Mouse (Mus musculus) megakaryocyte-erythroid progenitor cell, adult 5-6 weeks (primary cell): ENCODE measurements around the gene Tiprl. TPM values are rescaled to one million over a fixed set of nuclear protein-coding genes. Genes with fewer than 3 reads are reported as not detected.

Experiments
- ATAC-seq: replicated peaks from 2 replicates; pipeline ENCODE4 v1.8.0; 2016; ENCODE audit warnings: mild to moderate bottlenecking, inconsistent platforms; ENCODE audit not compliant: severe bottlenecking, poor library complexity, low FRiP score, low TSS enrichment
- total RNA-seq, 2 experiments: library from RNA; stranded (forward) in 1 of 2; stranded (reverse) in 1 of 2; fragments of 200-1000, 215-1000 nt in 1 of 2; fragments of >200 nt in 1 of 2; fragmentation: Nextera tagmentation in 1 of 2; gene quantifications; 2 replicates each; pipeline ENCODE4 v1.2.3; 2014 to 2017

Gene Tiprl
- total RNA-seq, 2 experiments from 2014 or later, result 22.3 to 73.2 TPM

GRCm38 (mm10) chr1:165185116-165185515 lies 51.7 kb downstream of the Tiprl start:
- no peak for ATAC-seq

- no peak for ATAC-seq
Measured at GRCm38 (mm10) chr1:165184178-165184577, 52.6 kb downstream of the Tiprl start.

GRCm38 (mm10) chr1:165183400-165183799 lies 53.4 kb downstream of the Tiprl start:
- ATAC-seq, result no peak

GRCm38 (mm10) chr1:165179321-165179720 lies 57.5 kb downstream of the Tiprl start:
- no peak for ATAC-seq

- ATAC-seq, result no peak
Measured at GRCm38 (mm10) chr1:165178075-165178474, 58.7 kb downstream of the Tiprl start.

GRCm38 (mm10) chr1:165174059-165174616 lies 62.7 kb downstream of the Tiprl start:
- 0 out of 2 replicates have a peak, but pooled peaks have one; percentile 55 for ATAC-seq

GRCm38 (mm10) chr1:165171277-165171676 lies 65.5 kb downstream of the Tiprl start:
- no peak for ATAC-seq

- ATAC-seq, result no peak
Measured at GRCm38 (mm10) chr1:165170157-165170556, 66.6 kb downstream of the Tiprl start.

- ATAC-seq, result no peak
Measured at GRCm38 (mm10) chr1:165169462-165169861, 67.3 kb downstream of the Tiprl start.

- ATAC-seq, result no peak
Measured at GRCm38 (mm10) chr1:165164920-165165319, 71.9 kb downstream of the Tiprl start.

Other genes starting within 250 kb of the Tiprl start
- not detected in 2 replicates for gene Tbx19, start 76.2 kb downstream of the Tiprl start, total RNA-seq (2014; fragmentation: Nextera tagmentation)
- gene Tbx19, start 76.2 kb downstream of the Tiprl start, total RNA-seq (2017), result not detected in 2 replicates
- 9.0 and 14.5 TPM in 2 replicates for gene Sft2d2, start 42.6 kb downstream of the Tiprl start, total RNA-seq (2014; fragmentation: Nextera tagmentation)
- gene Sft2d2, start 42.6 kb downstream of the Tiprl start, total RNA-seq (2017), result 16.0 and 17.7 TPM in 2 replicates
- 0.11 TPM in 1 of 2 replicates, not detected in the other for gene Gpr161, start 58.8 kb upstream of the Tiprl start, total RNA-seq (2014; fragmentation: Nextera tagmentation)
- not detected in 2 replicates for gene Gpr161, start 58.8 kb upstream of the Tiprl start, total RNA-seq (2017)
- gene Dcaf6, start 223.5 kb upstream of the Tiprl start, total RNA-seq (2014; fragmentation: Nextera tagmentation), result 21.3 and 36.3 TPM in 2 replicates
- gene Dcaf6, start 223.5 kb upstream of the Tiprl start, total RNA-seq (2017), result 20.3 and 22.0 TPM in 2 replicates
- gene Mpc2, start 223.6 kb upstream of the Tiprl start, total RNA-seq (2014; fragmentation: Nextera tagmentation), result 68.1 and 83.2 TPM in 2 replicates
- 65.7 and 85.1 TPM in 2 replicates for gene Mpc2, start 223.6 kb upstream of the Tiprl start, total RNA-seq (2017)
- gene Adcy10, start 248.2 kb upstream of the Tiprl start, total RNA-seq (2014; fragmentation: Nextera tagmentation), result 0.94 TPM in 1 of 2 replicates, not detected in the other
- 3.2 TPM in 1 of 2 replicates, not detected in the other for gene Adcy10, start 248.2 kb upstream of the Tiprl start, total RNA-seq (2017)